Mouse (Mus musculus) lung, postnatal 0 days (tissue): ENCODE results near the gene Gm43638.

Source experiments
- CTCF ChIP-seq: IDR thresholded peaks from 2 replicates; pipeline ENCODE4 v1.5.1; 2016; ENCODE audit warnings: antibody characterized with exemption, mild to moderate bottlenecking
- EP300 ChIP-seq: IDR thresholded peaks from 2 replicates; pipeline ENCODE4 v1.6.1; 2016; ENCODE audit warnings: antibody characterized with exemption, mild to moderate bottlenecking, control low read depth

GRCm38 (mm10) chr5:87502687-87503086 lies 16.1 kb upstream of the Gm43638 start:
- no peak for TF ChIP-seq EP300
- no peak for TF ChIP-seq CTCF
